Mouse (Mus musculus) CH12.LX (cell line): ENCODE measurements around the gene Cav1.

Experiments used
- CTCF ChIP-seq, 2 experiments: IDR thresholded peaks in 1 of 2; conservative IDR thresholded peaks in 1 of 2; 2 replicates each; pipeline ENCODE4 v1.5.1; 2011 to 2012; ENCODE audit warnings: low read depth in 2 of 2, low read length in 2 of 2, improper control_type of control experiment in 1 of 2, inconsistent platforms in 1 of 2, mild to moderate bottlenecking in 1 of 2, moderate library complexity in 1 of 2
- EP300 ChIP-seq: IDR thresholded peaks from 2 replicates; pipeline ENCODE4 v1.6.1; 2011; ENCODE audit warnings: low read length, improper control_type of control experiment
- ETS1 ChIP-seq: conservative IDR thresholded peaks from 2 replicates; pipeline ENCODE4 v1.6.1; 2012; ENCODE audit warnings: low read depth, mild to moderate bottlenecking, inconsistent platforms, low read length, improper control_type of control experiment, moderate library complexity
- MYC ChIP-seq: IDR thresholded peaks from 2 replicates; pipeline ENCODE4 v1.6.1; 2011; ENCODE audit warnings: low read depth, mild to moderate bottlenecking, improper control_type of control experiment, low read length
- POLR2AphosphoS2 ChIP-seq: IDR thresholded peaks from 2 replicates; pipeline ENCODE4 v1.6.1; 2011; ENCODE audit warnings: low read depth, low read length, improper control_type of control experiment
- UBTF ChIP-seq: IDR thresholded peaks from 2 replicates; pipeline ENCODE4 v1.6.1; 2012; ENCODE audit warnings: low read depth, mild to moderate bottlenecking, inconsistent platforms, low read length, improper control_type of control experiment, moderate library complexity

DNA sequence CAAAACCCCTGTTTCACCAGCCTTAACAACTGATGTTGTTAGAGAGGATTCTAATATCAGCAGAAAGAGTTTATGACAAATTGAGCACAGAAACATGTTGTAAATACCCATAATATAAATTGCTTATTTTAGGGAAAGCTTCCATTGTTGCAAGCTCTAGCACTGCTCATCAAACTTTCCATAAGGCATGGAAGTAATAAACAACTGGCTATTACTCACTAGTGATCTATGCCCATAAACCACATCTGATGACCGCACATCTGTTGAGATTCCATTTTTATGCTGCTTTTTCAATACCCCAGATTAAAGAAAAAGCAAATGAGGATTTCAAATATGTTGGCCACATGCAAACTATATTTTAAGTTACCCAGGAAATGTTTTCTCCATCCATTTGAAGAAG, 48.0 kb upstream of the Cav1 start:
- no peak for TF ChIP-seq UBTF
- no peak for TF ChIP-seq CTCF (conservative IDR thresholded peaks at IDR 0.05 in 1 of 2, IDR thresholded peaks at IDR 0.05 in 1 of 2; ENCODE audit: low read depth in 2 of 2, low read length in 2 of 2)
- no peak for TF ChIP-seq POLR2AphosphoS2
- no peak for TF ChIP-seq MYC
- no peak for TF ChIP-seq EP300
- no peak for TF ChIP-seq ETS1
